Mouse (Mus musculus) kidney, adult 2 months (tissue): ENCODE results near the gene Prom1.

Experiments
- CTCF ChIP-seq: fragments of 200-500 bp; conservative IDR thresholded peaks from 2 replicates; pipeline ENCODE4 v1.5.1; 2011; ENCODE audit warnings: low read depth, mild to moderate bottlenecking, control low read depth, low read length, moderate library complexity, mixed read lengths; ENCODE audit not compliant: insufficient read depth, insufficient read length
- POLR2A ChIP-seq: fragments of 200-500 bp; IDR thresholded peaks from one replicate; pipeline ENCODE4 v1.6.1; 2011; ENCODE audit warnings: low read depth, low read length, control low read depth

- TF ChIP-seq CTCF (no peak), POLR2A (no peak)
Measured at GRCm38 (mm10) chr5:43953241-43953640, 148.6 kb downstream of the Prom1 start.
